8 mouse cellular contexts compared by ENCODE assay signal in the genomic region with DNA sequence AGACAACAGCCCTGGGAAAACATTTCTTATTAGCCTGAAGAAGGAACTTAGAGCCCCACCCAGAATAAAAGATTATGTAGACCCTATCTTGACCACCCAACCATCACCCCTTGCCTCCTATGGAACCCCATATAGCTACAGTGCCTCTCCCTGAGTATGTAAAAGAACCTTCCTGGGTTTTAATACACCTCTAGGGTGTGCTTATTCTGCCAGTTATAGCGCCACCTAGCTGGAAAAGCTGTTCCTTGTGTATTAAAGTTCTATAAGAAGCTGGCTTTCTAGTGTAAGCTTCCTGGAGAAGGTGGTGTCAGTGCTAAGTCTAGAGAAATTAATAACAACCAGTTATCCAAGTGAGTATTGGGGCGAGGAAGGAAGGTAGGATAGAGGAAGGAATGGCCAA.
DNase-seq lines count a peak whose midpoint lies in the region; ATAC-seq lines count a peak whose summit lies in the region.
"Had no signal": no experiment of that assay in that cellular context is flagged by ENCODE, and none has a peak within 500 bp of the region (broad histone marks: within the 10 kb centered on the region; RNA-seq: fewer than 3 reads in every experiment).

No protein-coding gene starts in this region.

- H3K4me1 ChIP-seq in kidney, embryonic 14.5 days (ENCODE audit: control insufficient read depth, insufficient read depth, low read length): no peaks in the 10 kb centered on the region
- H3K4me1 ChIP-seq in lung, embryonic 16.5 days (replicated peaks; ENCODE audit: control insufficient read depth, insufficient read depth, low read length): no peaks in the 10 kb centered on the region

- DNase-seq in left cerebral cortex, adult 18-20 months (ENCODE audit: low spot score in 2 of 2): peak; percentile 22 to 56
- DNase-seq in left cerebral cortex, adult 8-10 months (ENCODE audit: low spot score in 2 of 2): no peak
- peak; percentile 5 for DNase-seq in WW6 (ENCODE audit: low read depth, low spot score)
- peak; percentile 76 for DNase-seq in embryo, embryonic 10.5 days (ENCODE audit: low spot score)
- no peak for DNase-seq in natural killer cell, adult 2 months (ENCODE audit: low spot score in 2 of 2)

- no peak overlapping the region for H3K4me3 ChIP-seq in kidney, embryonic 14.5 days (ENCODE audit: low read length)
- H3K4me3 ChIP-seq in lung, embryonic 16.5 days (ENCODE audit: low read length): no peak overlapping the region

- H3K4me2 ChIP-seq in kidney, embryonic 14.5 days (replicated peaks; ENCODE audit: low read depth, low read length): no peak overlapping the region
- H3K4me2 ChIP-seq in lung, embryonic 16.5 days (ENCODE audit: low read depth, low read length): no peak overlapping the region

- 44% methylated on average over 2 of the region's 2 CpGs for WGBS in kidney, embryonic 14.5 days
- WGBS in lung, embryonic 16.5 days: 33% methylated on average over 2 of the region's 2 CpGs

- no peak overlapping the region for H3K27ac ChIP-seq in kidney, embryonic 14.5 days (ENCODE audit: low read depth, low read length)
- H3K27ac ChIP-seq in lung, embryonic 16.5 days (ENCODE audit: low read length): no peak overlapping the region
- H3K27ac ChIP-seq: macrophage had no signal

- no peaks in the 10 kb centered on the region for H3K9me3 ChIP-seq in kidney, embryonic 14.5 days (ENCODE audit: control insufficient read depth, low read length)
- H3K9me3 ChIP-seq in lung, embryonic 16.5 days (ENCODE audit: control insufficient read depth, low read length): no peaks in the 10 kb centered on the region

- peaks cover 10% of the 10 kb centered on the region; the same call in 1 of the 2 replicates for H3K36me3 ChIP-seq in kidney, embryonic 14.5 days (ENCODE audit: control insufficient read depth, insufficient read depth, low read length)
- 0 out of 2 replicates have a peak, but pooled peaks cover 2% of the 10 kb centered on the region for H3K36me3 ChIP-seq in lung, embryonic 16.5 days (ENCODE audit: control insufficient read depth, insufficient read depth, low read length)

- ATAC-seq in kidney, embryonic 14.5 days (ENCODE audit: low FRiP score, low TSS enrichment): peak; percentile 57; the same call in 1 of the 2 replicates
- 0 out of 2 replicates have a peak, but pooled peaks have one; percentile 17 for ATAC-seq in lung, embryonic 16.5 days (ENCODE audit: low read depth)

- no peaks in the 10 kb centered on the region for H3K27me3 ChIP-seq in kidney, embryonic 14.5 days (ENCODE audit: control insufficient read depth, insufficient read depth, low read length)
- no peaks in the 10 kb centered on the region for H3K27me3 ChIP-seq in lung, embryonic 16.5 days (ENCODE audit: control insufficient read depth, insufficient read depth, low read depth, low read length)

- H3K9ac ChIP-seq in kidney, embryonic 14.5 days (ENCODE audit: low read depth, low read length): no peak overlapping the region
- no peak overlapping the region for H3K9ac ChIP-seq in lung, embryonic 16.5 days (ENCODE audit: low read length)

Comparison
In these comparisons a context has a peak if more than half of its experiments do, and no peak if none do; other contexts are left out.
1. DNase-seq: peak in left cerebral cortex, adult 18-20 months (2 of 2), WW6 (single experiment) and embryo, embryonic 10.5 days (single experiment); none in left cerebral cortex, adult 8-10 months (0 of 2) and natural killer cell, adult 2 months (0 of 2).